Mouse (Mus musculus): ENCODE results near the gene Csnk2b. TPM values are rescaled to one million over a fixed set of nuclear protein-coding genes. Genes with fewer than 3 reads are reported as not detected.
A peak's percentile ranks its signal among the peaks of the same experiment; 100 is the strongest.

Csnk2b gene
- polyA plus RNA-seq, 1 experiment from 2014 or later = 303 TPM

DNA sequence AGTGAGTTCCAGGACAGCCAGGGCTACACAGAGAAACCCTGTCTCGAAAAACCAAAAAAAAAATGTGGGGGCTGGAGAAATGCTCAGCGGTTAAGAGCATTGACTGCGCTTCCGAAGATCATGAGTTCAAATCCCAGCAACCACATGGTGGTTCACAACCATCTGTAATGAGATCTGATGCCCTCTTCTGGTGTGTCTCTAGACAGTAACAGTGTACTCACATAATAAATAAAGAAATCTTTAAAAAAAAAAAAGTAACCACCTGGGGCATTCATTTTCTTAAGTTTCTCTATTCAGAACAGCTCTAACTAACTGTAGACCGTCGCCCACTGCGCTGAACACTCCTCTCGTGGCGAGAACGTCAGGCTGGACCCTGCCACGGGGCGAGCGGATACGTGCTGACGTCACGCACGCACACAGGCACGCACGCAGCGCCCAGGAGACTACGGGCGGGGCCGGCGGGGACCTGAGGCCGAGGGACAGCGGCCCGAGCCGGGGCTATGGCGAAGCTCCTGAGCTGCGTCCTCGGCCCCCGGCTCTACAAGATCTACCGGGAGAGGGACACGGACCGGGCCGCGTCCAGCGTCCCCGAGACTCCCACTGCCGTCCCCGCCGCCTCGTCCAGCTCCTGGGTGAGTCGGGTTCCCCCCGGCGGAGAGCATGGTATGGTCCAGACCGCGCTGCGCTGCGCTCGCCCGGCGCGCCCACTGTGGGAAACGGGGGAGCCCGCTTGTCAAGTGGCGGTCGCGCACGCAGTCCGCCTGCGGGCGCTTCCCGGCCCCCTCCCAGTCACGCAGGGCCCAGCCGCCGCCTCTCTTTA is 32.8 kb downstream of the Csnk2b start, which contains the start of gene Abhd16a:
Gene Abhd16a (plus strand): TSS at position 439 of the 820 bp plus-strand sequence.
- Histone ChIP-seq H3K27me3 (ENCODE audit: poor library complexity, severe bottlenecking) (no peaks in the 10 kb centered on the region), H3K27ac (peak within 1 kb of the TSS; percentile 99), H3K4me3 (peak within 1 kb of the TSS; percentile 78), H3K36me3 (replicated peaks) (peaks cover 35% of the 10 kb centered on the region), H3K9me3 (no peaks in the 10 kb centered on the region), H3K4me1 (peaks cover 20% of the 10 kb centered on the region)
- WGBS = 3% methylated on average over 67 of the region's 67 CpGs
- DNase-seq (ENCODE audit: extremely low spot score, low spot score) = peak; percentile 93

DNA sequence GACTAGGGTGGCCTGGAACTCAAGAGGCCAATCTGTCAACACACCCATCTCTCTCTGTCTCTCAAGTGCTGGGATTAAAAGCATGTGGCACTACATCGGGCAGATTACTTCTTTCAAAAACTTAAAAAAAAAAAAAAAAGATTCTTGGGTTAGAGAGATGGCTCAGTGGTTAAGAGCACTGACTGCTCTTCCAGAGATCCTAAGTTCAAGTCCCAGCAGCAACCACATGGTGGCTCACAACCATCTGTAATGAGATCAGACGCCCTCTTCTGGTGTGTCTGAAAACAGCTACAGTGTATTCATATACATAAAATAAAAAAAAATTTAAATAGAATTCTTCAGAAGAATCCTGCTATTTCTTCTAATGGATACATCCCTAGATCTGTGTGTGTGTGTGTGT is 33.7 kb downstream of the Csnk2b start:
- no peak overlapping the region for H3K4me3 ChIP-seq
- H3K36me3 ChIP-seq (replicated peaks) = peaks cover 26% of the 10 kb centered on the region
- no peak overlapping the region for H3K27ac ChIP-seq
- no peak for DNase-seq (ENCODE audit: extremely low spot score, low spot score)
- no peaks in the 10 kb centered on the region for H3K27me3 ChIP-seq (ENCODE audit: poor library complexity, severe bottlenecking)
- no peaks in the 10 kb centered on the region for H3K9me3 ChIP-seq
- H3K4me1 ChIP-seq = peaks cover 20% of the 10 kb centered on the region
- WGBS = 55% methylated on average over 2 of the region's 2 CpGs

DNA sequence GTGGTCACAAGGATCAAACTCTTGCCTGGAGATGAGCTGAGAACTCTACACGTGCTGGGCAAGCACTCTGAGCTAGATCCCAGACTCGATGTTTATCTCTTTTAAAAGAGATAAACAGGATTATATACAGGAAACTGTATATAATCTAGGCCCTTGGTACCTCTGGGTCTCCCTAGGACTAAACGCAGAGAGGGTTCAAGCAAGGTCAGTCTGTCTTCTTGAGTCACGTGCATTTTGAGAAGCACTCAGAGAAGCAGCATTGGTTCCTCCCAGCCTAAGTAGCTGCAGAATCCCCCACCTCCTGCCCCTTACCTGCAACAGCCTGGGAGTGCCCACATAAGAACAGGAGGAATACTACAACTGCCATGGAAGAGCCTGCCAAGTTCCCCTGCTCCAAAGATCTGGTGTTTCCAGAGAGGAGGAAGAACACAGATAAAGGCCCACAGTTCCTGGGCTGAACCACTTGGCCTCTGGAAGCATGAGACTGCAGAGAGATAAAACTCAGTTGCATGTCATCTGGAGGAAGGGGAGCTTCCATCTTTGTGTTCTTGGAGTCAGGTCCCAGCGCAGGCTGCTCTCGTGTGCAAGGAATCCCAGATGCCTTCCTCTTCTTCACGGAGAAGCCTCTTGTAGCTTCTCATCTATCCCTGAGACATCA is 36.5 kb downstream of the Csnk2b start, which contains the start of gene Ly6g6f:
Gene Ly6g6f (minus strand): TSS at position 403 of the 658 bp plus-strand sequence.
- 84% methylated on average over 7 of the region's 7 CpGs for WGBS

DNA sequence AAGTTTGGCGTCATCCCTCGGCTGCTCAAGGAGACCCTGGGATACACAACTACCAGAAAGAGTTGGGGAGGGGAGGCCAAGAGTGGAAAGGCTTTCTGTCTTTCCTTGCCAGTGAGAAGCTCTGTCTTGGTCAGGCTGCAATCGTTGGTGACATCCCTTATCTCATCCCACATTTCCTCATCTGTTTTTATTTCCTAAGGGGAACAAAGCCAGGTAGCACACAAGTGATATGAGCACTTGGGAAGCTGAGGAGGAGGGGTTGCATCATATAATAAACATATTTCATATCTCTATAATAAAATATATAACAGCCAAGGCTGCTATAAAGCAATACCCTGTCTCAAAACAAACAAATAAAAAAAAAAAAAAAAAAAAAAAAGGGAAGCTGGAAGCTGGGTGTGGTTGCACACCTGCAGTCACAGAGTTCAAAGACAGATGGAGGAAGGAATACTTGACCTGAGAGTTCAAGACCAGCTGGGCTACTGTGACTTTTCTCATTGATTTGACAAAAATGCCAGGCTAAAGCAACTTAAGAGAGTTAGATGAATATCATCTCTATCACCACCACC is 37.8 kb downstream of the Csnk2b start:
- WGBS = 90% methylated on average over 3 of the region's 3 CpGs
- DNase-seq (ENCODE audit: extremely low spot score, low spot score) = no peak
- peaks cover 5% of the 10 kb centered on the region for H3K4me1 ChIP-seq

More for the DNA sequence above, 36.5 kb downstream of the Csnk2b start, which contains the start of gene Ly6g6f:
- H3K4me1 ChIP-seq = peaks cover 18% of the 10 kb centered on the region
- DNase-seq (ENCODE audit: extremely low spot score, low spot score) = no peak
- H3K36me3 ChIP-seq (replicated peaks) = no peaks in the 10 kb centered on the region
- no peak within 1 kb of the TSS for H3K27ac ChIP-seq
- H3K27me3 ChIP-seq (ENCODE audit: poor library complexity, severe bottlenecking) = peaks cover 7% of the 10 kb centered on the region; the same call in 1 of the 2 replicates
- H3K4me3 ChIP-seq = no peak within 1 kb of the TSS
- H3K9me3 ChIP-seq = no peaks in the 10 kb centered on the region

DNA sequence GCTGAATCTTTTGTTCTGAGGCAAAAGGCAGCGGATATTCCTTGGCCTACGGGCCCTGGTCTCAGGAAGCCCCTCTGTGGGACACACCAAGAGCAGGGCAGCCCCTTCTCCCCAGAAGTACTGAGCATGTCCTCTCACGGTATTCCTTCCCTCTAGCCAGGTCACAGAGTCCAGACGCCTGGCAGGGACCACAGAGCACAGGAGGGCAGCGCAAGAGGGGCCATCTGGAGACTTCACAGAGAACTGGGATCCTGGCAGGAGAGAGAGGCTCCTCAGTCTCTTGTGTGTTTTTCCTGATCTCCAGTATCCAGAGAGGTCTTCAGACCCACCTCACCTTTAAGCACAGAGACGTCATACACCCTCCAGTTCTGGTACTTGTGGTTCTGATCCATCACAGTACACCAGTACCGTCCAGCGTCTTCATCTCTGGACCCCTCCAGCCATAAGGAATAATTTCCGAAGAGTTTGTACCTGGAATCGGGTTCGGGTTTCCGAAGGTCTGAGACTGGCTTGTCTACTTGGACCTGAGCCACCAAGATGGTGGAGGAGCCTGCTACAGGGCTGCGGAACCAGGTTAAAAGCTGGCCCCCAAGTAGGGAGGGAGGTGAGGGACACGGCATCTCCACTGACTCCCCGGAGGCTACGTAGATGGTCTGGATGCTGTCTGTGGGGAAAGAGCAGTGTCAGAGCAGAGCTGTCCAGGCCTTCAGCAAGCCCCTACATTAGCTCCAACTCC is 38.8 kb downstream of the Csnk2b start:
- H3K4me1 ChIP-seq = peaks cover 8% of the 10 kb centered on the region
- WGBS = 86% methylated on average over 16 of the region's 16 CpGs
- H3K36me3 ChIP-seq (replicated peaks) = no peaks in the 10 kb centered on the region
- no peaks in the 10 kb centered on the region for H3K9me3 ChIP-seq
- no peak overlapping the region for H3K27ac ChIP-seq
- no peak for DNase-seq (ENCODE audit: extremely low spot score, low spot score)
- H3K27me3 ChIP-seq (ENCODE audit: poor library complexity, severe bottlenecking) = peaks cover 25% of the 10 kb centered on the region
- H3K4me3 ChIP-seq = no peak overlapping the region

More for the DNA sequence above, 37.8 kb downstream of the Csnk2b start:
- Histone ChIP-seq H3K36me3 (replicated peaks) (no peaks in the 10 kb centered on the region), H3K27me3 (ENCODE audit: poor library complexity, severe bottlenecking) (peaks cover 15% of the 10 kb centered on the region), H3K27ac (no peak overlapping the region), H3K4me3 (no peak overlapping the region), H3K9me3 (no peaks in the 10 kb centered on the region)

DNA sequence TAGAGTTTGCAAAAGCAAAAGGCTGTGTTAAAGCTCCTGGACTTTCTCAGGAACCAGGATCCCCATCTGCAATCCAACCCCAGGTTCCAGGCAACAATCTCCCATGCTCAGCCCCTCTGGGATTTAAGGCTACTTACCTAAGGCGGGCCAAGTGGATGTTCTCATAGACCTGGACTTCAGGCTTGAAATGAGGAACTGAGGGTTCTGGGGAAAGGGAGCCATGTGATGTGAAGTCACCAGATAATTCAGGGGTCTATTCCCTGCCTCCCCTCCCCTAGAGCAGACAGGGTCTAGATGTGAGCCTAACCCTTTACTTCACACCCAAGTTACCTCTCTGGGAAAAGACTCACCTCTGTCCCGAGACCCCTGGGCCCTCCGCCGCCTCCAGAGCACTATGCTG is 41.1 kb downstream of the Csnk2b start:
- WGBS = 85% methylated on average over 4 of the region's 4 CpGs
- Histone ChIP-seq H3K27ac (no peak overlapping the region), H3K4me3 (no peak overlapping the region; the same call in 1 of the 2 replicates), H3K36me3 (replicated peaks) (no peaks in the 10 kb centered on the region), H3K9me3 (no peaks in the 10 kb centered on the region), H3K4me1 (peaks cover 30% of the 10 kb centered on the region), H3K27me3 (ENCODE audit: poor library complexity, severe bottlenecking) (peaks cover 37% of the 10 kb centered on the region)
- no peak for DNase-seq (ENCODE audit: extremely low spot score, low spot score)

DNA sequence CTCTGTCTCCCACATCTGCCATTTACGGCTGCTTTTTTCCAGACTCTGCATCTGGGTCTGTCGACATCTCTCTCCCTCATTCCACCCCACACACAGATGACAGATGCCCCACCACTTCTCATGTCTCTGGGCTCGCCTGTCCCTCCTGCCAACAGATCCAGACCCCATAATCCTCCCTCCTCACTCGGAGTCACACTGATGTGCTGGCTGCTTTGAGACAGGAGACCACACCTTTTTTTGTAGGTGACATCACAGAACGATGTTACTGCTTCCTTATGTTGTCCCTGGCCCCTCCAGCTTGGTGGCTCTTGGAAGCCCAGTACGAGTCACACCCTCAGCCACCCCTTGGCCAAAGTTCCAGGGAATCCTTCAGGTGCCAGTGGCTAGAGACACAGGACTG is 41.6 kb downstream of the Csnk2b start:
- no peak overlapping the region for H3K27ac ChIP-seq
- 68% methylated on average over 6 of the region's 6 CpGs for WGBS
- no peak for DNase-seq (ENCODE audit: extremely low spot score, low spot score)
- no peaks in the 10 kb centered on the region for H3K36me3 ChIP-seq (replicated peaks)
- peaks cover 30% of the 10 kb centered on the region for H3K4me1 ChIP-seq
- peaks cover 37% of the 10 kb centered on the region for H3K27me3 ChIP-seq (ENCODE audit: poor library complexity, severe bottlenecking)
- no peaks in the 10 kb centered on the region for H3K9me3 ChIP-seq
- no peak overlapping the region for H3K4me3 ChIP-seq

DNA sequence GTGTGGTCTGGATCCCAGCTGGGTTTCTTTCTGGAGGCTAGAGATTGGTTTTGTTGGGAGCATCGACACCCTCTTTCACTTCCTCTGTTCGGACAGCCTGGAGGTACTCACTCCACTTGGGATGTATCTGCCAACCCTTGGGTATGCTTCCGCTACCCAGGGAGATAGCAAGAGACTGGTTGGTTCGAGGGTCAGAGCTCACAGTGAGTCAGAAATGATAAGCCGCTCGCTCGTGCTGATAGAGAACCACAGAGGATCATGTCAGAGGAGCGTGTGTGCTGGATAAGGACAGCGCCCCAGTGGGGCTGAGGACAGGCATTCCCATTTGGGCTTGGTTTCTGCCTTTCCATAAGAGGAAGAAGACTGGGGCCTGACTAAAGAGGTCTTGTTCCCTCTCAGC is 42.1 kb downstream of the Csnk2b start:
- H3K27ac ChIP-seq = no peak overlapping the region
- peaks cover 37% of the 10 kb centered on the region for H3K27me3 ChIP-seq (ENCODE audit: poor library complexity, severe bottlenecking)
- no peak overlapping the region for H3K4me3 ChIP-seq
- H3K4me1 ChIP-seq = peaks cover 30% of the 10 kb centered on the region
- 80% methylated on average over 9 of the region's 9 CpGs for WGBS
- H3K9me3 ChIP-seq = no peaks in the 10 kb centered on the region
- DNase-seq (ENCODE audit: extremely low spot score, low spot score) = no peak
- no peaks in the 10 kb centered on the region for H3K36me3 ChIP-seq (replicated peaks)

DNA sequence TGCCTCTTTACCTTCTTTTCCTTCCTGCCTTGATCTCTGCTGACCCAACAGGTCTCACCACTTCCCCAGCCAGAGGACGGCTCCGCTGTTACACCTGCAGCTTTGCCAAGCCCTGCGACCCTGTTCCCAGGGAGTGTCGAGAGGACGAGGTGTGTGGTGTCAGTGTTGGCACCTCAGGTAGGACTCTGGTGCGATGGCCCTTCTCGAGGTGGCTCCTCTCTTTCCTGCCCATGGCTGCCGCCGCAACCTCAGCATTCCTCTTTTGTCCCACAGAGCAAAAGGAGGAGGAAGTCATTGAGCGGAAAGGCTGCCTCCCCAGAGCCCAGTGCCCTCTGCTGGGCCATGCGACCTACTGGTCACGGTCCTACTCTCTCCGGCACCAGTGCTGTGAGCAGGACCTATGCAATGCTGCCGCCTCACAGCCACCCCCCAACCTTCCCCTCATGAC is 44.0 kb downstream of the Csnk2b start, which contains the start of gene Ly6g6d:
Gene Ly6g6d (minus strand): TSS at position 280 of the 448 bp plus-strand sequence.
- peak within 1 kb of the TSS; percentile 81 for H3K27ac ChIP-seq
- peaks cover 37% of the 10 kb centered on the region for H3K27me3 ChIP-seq (ENCODE audit: poor library complexity, severe bottlenecking)
- peaks cover 33% of the 10 kb centered on the region for H3K4me1 ChIP-seq
- peak; percentile 38 for DNase-seq (ENCODE audit: extremely low spot score, low spot score)
- no peaks in the 10 kb centered on the region for H3K9me3 ChIP-seq
- H3K4me3 ChIP-seq = peak within 1 kb of the TSS; percentile 42
- WGBS = 10% methylated on average over 14 of the region's 14 CpGs
- H3K36me3 ChIP-seq (replicated peaks) = no peaks in the 10 kb centered on the region

DNA sequence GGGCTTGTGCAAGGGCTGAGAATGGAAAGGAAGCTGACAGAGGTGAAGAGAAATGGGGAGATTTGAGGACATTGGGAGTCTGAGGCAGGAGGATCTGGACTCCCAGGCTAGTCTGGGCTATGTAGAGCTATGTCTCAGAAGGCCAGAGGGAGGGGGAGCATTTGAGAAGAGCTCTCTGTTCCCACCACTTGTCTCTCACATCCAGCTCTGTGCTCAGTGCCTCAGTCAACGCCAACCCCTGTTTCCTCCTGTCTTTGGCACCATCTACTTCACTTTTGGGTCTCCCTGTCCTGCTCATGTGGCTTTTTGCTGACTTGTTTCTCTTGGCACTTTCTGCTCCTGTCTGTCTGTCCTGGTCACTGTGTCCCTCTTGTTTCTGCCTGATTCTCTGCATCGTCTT is 44.6 kb downstream of the Csnk2b start:
- 51% methylated on average over 2 of the region's 2 CpGs for WGBS
- H3K9me3 ChIP-seq = no peaks in the 10 kb centered on the region
- peaks cover 37% of the 10 kb centered on the region for H3K27me3 ChIP-seq (ENCODE audit: poor library complexity, severe bottlenecking)
- peak overlapping the region; percentile 81 for H3K27ac ChIP-seq
- H3K4me3 ChIP-seq = peak overlapping the region; percentile 42
- DNase-seq (ENCODE audit: extremely low spot score, low spot score) = no peak
- H3K36me3 ChIP-seq (replicated peaks) = no peaks in the 10 kb centered on the region
- peaks cover 33% of the 10 kb centered on the region for H3K4me1 ChIP-seq

DNA sequence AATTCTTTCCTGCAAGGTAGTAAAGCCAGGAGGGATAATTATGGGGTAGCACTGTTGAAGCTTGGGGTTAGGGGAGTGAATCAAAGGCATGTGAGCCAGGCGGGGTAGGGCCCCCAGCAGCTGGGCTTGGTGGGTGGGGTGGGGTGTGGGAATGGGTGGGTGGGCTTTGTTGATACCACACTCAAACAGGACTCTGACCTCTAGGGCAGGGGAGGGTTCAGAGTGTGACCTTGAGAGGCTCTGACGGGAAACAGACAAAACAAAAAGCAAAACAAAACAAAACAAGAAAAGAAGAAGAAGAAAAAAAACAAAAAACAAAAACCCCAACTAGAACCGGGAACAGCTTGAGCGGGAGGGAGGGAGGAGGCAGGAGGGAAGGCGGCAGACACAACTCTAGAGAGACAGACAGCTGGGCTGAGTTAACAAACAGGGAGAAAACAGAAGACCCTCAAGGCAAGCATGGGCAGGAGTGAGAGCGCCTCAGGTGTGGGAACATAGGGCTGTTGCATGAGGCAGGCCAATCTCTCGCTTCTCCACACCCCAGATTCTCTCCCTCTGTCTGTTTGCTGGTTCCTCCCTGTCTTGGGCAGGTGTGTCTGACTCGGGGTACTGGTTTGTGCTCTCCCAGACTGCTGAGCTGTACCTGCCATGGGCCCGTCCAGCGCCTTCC is 45.2 kb downstream of the Csnk2b start, which contains the start of gene Ly6g6e:
Gene Ly6g6e (plus strand): TSS at position 396 of the 670 bp plus-strand sequence.
- DNase-seq (ENCODE audit: extremely low spot score, low spot score) = no peak
- H3K4me1 ChIP-seq = peaks cover 33% of the 10 kb centered on the region
- H3K36me3 ChIP-seq (replicated peaks) = no peaks in the 10 kb centered on the region
- peak within 1 kb of the TSS; percentile 81 for H3K27ac ChIP-seq
- WGBS = 21% methylated on average over 10 of the region's 10 CpGs
- peak within 1 kb of the TSS; percentile 42 for H3K4me3 ChIP-seq
- no peaks in the 10 kb centered on the region for H3K9me3 ChIP-seq
- H3K27me3 ChIP-seq (ENCODE audit: poor library complexity, severe bottlenecking) = peaks cover 37% of the 10 kb centered on the region
